8 mouse cellular contexts compared by ENCODE assay signal in genomic region chr16:4602766-4603452, GRCm38 (mm10). TPM values are rescaled to one million over a fixed set of nuclear protein-coding genes. Genes with fewer than 3 reads are reported as not detected.
DNase-seq lines count a peak whose midpoint lies in the region; ATAC-seq lines count a peak whose summit lies in the region.

No protein-coding gene starts in this region.

- no peaks in the 10 kb centered on the region for H3K27me3 ChIP-seq in heart, embryonic 15.5 days
- H3K27me3 ChIP-seq in embryonic facial prominence, embryonic 15.5 days = no peaks in the 10 kb centered on the region
- H3K27me3 ChIP-seq in midbrain, embryonic 15.5 days (replicated peaks) = no peaks in the 10 kb centered on the region

- intact Hi-C loops in heart, postnatal 25 days (cut with DNase I) = no loop called here

- peaks cover 99% of the 10 kb centered on the region for H3K4me1 ChIP-seq in heart, embryonic 15.5 days (replicated peaks)
- H3K4me1 ChIP-seq in embryonic facial prominence, embryonic 15.5 days = peaks cover 96% of the 10 kb centered on the region
- peaks cover 74% of the 10 kb centered on the region for H3K4me1 ChIP-seq in midbrain, embryonic 15.5 days

- WGBS in heart, embryonic 15.5 days = 26% methylated on average over 7 of the region's 7 CpGs
- 13% methylated on average over 7 of the region's 7 CpGs for WGBS in embryonic facial prominence, embryonic 15.5 days
- WGBS in midbrain, embryonic 15.5 days = 30% methylated on average over 7 of the region's 7 CpGs

- peak overlapping the region; percentile 89 for H3K27ac ChIP-seq in heart, embryonic 15.5 days
- H3K27ac ChIP-seq in embryonic facial prominence, embryonic 15.5 days (replicated peaks) = peak overlapping the region; percentile 24
- 0 out of 2 replicates have a peak overlapping the region, but pooled peaks have one; percentile 11 for H3K27ac ChIP-seq in midbrain, embryonic 15.5 days

- no peaks in the 10 kb centered on the region for H3K9me3 ChIP-seq in heart, embryonic 15.5 days (replicated peaks)
- no peaks in the 10 kb centered on the region for H3K9me3 ChIP-seq in embryonic facial prominence, embryonic 15.5 days (replicated peaks)
- H3K9me3 ChIP-seq in midbrain, embryonic 15.5 days = no peaks in the 10 kb centered on the region

- H3K4me3 ChIP-seq in heart, embryonic 15.5 days = no peak overlapping the region
- no peak overlapping the region for H3K4me3 ChIP-seq in embryonic facial prominence, embryonic 15.5 days (replicated peaks)
- H3K4me3 ChIP-seq in midbrain, embryonic 15.5 days = no peak overlapping the region

- peak overlapping the region; percentile 37 for H3K4me2 ChIP-seq in heart, embryonic 15.5 days
- H3K4me2 ChIP-seq in embryonic facial prominence, embryonic 15.5 days (replicated peaks) = no peak overlapping the region
- no peak overlapping the region for H3K4me2 ChIP-seq in midbrain, embryonic 15.5 days

- peak; percentile 32; the same call in 1 of the 2 replicates for ATAC-seq in heart, embryonic 15.5 days (replicated peaks; ENCODE audit: insufficient number of reproducible peaks, insufficient read depth, low FRiP score, low read depth)
- 0 out of 2 replicates have a peak, but pooled peaks have one; percentile 17 for ATAC-seq in embryonic facial prominence, embryonic 15.5 days (ENCODE audit: insufficient number of reproducible peaks, low FRiP score, low TSS enrichment, low read depth)
- ATAC-seq in midbrain, embryonic 15.5 days (replicated peaks) = no peak
- no peak for ATAC-seq in megakaryocyte-erythroid progenitor cell, adult 5-6 weeks (replicated peaks; ENCODE audit: low FRiP score, low TSS enrichment, poor library complexity, severe bottlenecking)
- no peak for ATAC-seq in granulocyte monocyte progenitor cell, adult 5-6 weeks (replicated peaks; ENCODE audit: poor library complexity, severe bottlenecking)

- peak overlapping the region; percentile 36 for H3K9ac ChIP-seq in heart, embryonic 15.5 days
- H3K9ac ChIP-seq in embryonic facial prominence, embryonic 15.5 days = no peak overlapping the region
- H3K9ac ChIP-seq in midbrain, embryonic 15.5 days = no peak overlapping the region

- no peak for DNase-seq in heart, postnatal 25 days (ENCODE audit: low spot score)
- peak; percentile 90 for DNase-seq in kidney, adult 9 months
- DNase-seq in left cerebral cortex, adult 9 months (ENCODE audit: low spot score in 2 of 2) = no peak

- H3K36me3 ChIP-seq in heart, embryonic 15.5 days = no peaks in the 10 kb centered on the region
- H3K36me3 ChIP-seq in embryonic facial prominence, embryonic 15.5 days = no peaks in the 10 kb centered on the region; the same call in 1 of the 2 replicates
- no peaks in the 10 kb centered on the region for H3K36me3 ChIP-seq in midbrain, embryonic 15.5 days (replicated peaks)

RNA-seq across cellular contexts. Expression of gene Glis2, which starts 8.4 kb away (rescaled TPM):
- polyA plus RNA-seq in heart, embryonic 15.5 days (2015; fragmentation: Nextera tagmentation; extraction: Ambion mirVana) = 17.7 and 17.9 TPM in 2 replicates
- 10 to 100 TPM; 16.6 to 20.3 TPM for total RNA-seq in heart, postnatal 25 days (2021)
- polyA plus RNA-seq in embryonic facial prominence, embryonic 15.5 days (2015; fragmentation: Nextera tagmentation; extraction: Ambion mirVana) = 33.2 and 33.4 TPM in 2 replicates
- 12.3 and 17.3 TPM in 2 replicates for polyA plus RNA-seq in midbrain, embryonic 15.5 days (2015; fragmentation: Nextera tagmentation; extraction: Ambion mirVana)
- total RNA-seq in megakaryocyte-erythroid progenitor cell, adult 5-6 weeks (2014; fragmentation: Nextera tagmentation) = 2.0 TPM in 1 of 2 replicates, not detected in the other
- total RNA-seq in megakaryocyte-erythroid progenitor cell, adult 5-6 weeks (2017) = 0.33 TPM in 1 of 2 replicates, not detected in the other
- 2.1 and 2.8 TPM in 2 replicates for total RNA-seq in granulocyte monocyte progenitor cell, adult 5-6 weeks (2014; fragmentation: Nextera tagmentation)
- total RNA-seq in granulocyte monocyte progenitor cell, adult 5-6 weeks (2017) = 0.39 TPM in 1 of 2 replicates, not detected in the other

RNA-seq across cellular contexts. Expression of gene Pam16, which starts 21.9 kb away (rescaled TPM):
- polyA plus RNA-seq in heart, embryonic 15.5 days (2015; fragmentation: Nextera tagmentation; extraction: Ambion mirVana) = 118 and 125 TPM in 2 replicates
- 100 to 1,000 TPM; 129 to 141 TPM for total RNA-seq in heart, postnatal 25 days (2021)
- 83.4 and 107 TPM in 2 replicates for polyA plus RNA-seq in embryonic facial prominence, embryonic 15.5 days (2015; fragmentation: Nextera tagmentation; extraction: Ambion mirVana)
- polyA plus RNA-seq in midbrain, embryonic 15.5 days (2015; fragmentation: Nextera tagmentation; extraction: Ambion mirVana) = 139 and 154 TPM in 2 replicates
- total RNA-seq in megakaryocyte-erythroid progenitor cell, adult 5-6 weeks (2014; fragmentation: Nextera tagmentation) = 76.0 and 100 TPM in 2 replicates
- 18.2 and 24.0 TPM in 2 replicates for total RNA-seq in megakaryocyte-erythroid progenitor cell, adult 5-6 weeks (2017)
- 42.3 and 113 TPM in 2 replicates for total RNA-seq in granulocyte monocyte progenitor cell, adult 5-6 weeks (2014; fragmentation: Nextera tagmentation)
- total RNA-seq in granulocyte monocyte progenitor cell, adult 5-6 weeks (2017) = 45.2 and 50.0 TPM in 2 replicates

RNA-seq across cellular contexts. Expression of gene Vasn, which starts 36.8 kb away (rescaled TPM):
- 14.7 and 20.7 TPM in 2 replicates for polyA plus RNA-seq in heart, embryonic 15.5 days (2015; fragmentation: Nextera tagmentation; extraction: Ambion mirVana)
- total RNA-seq in heart, postnatal 25 days (2021) = 10 to 100 TPM in 1 of 2 experiments, 1 to 10 TPM in 1; 9.8 to 12.0 TPM
- 33.7 and 36.8 TPM in 2 replicates for polyA plus RNA-seq in embryonic facial prominence, embryonic 15.5 days (2015; fragmentation: Nextera tagmentation; extraction: Ambion mirVana)
- 5.2 and 5.8 TPM in 2 replicates for polyA plus RNA-seq in midbrain, embryonic 15.5 days (2015; fragmentation: Nextera tagmentation; extraction: Ambion mirVana)
- not detected in 2 replicates for total RNA-seq in megakaryocyte-erythroid progenitor cell, adult 5-6 weeks (2014; fragmentation: Nextera tagmentation)
- total RNA-seq in megakaryocyte-erythroid progenitor cell, adult 5-6 weeks (2017) = 0.38 and 0.65 TPM in 2 replicates
- total RNA-seq in granulocyte monocyte progenitor cell, adult 5-6 weeks (2014; fragmentation: Nextera tagmentation) = not detected in 2 replicates
- total RNA-seq in granulocyte monocyte progenitor cell, adult 5-6 weeks (2017) = 0.67 TPM in 1 of 2 replicates, not detected in the other

RNA-seq across cellular contexts. Expression of gene Dnaja3, which starts 36.9 kb away (rescaled TPM):
- polyA plus RNA-seq in heart, embryonic 15.5 days (2015; fragmentation: Nextera tagmentation; extraction: Ambion mirVana) = 78.3 and 79.6 TPM in 2 replicates
- 100 to 1,000 TPM; 149 TPM for total RNA-seq in heart, postnatal 25 days (2021)
- 61.2 and 62.6 TPM in 2 replicates for polyA plus RNA-seq in embryonic facial prominence, embryonic 15.5 days (2015; fragmentation: Nextera tagmentation; extraction: Ambion mirVana)
- 62.1 and 65.5 TPM in 2 replicates for polyA plus RNA-seq in midbrain, embryonic 15.5 days (2015; fragmentation: Nextera tagmentation; extraction: Ambion mirVana)
- 56.5 and 81.2 TPM in 2 replicates for total RNA-seq in megakaryocyte-erythroid progenitor cell, adult 5-6 weeks (2014; fragmentation: Nextera tagmentation)
- 71.0 and 106 TPM in 2 replicates for total RNA-seq in megakaryocyte-erythroid progenitor cell, adult 5-6 weeks (2017)
- total RNA-seq in granulocyte monocyte progenitor cell, adult 5-6 weeks (2014; fragmentation: Nextera tagmentation) = 41.9 and 45.8 TPM in 2 replicates
- total RNA-seq in granulocyte monocyte progenitor cell, adult 5-6 weeks (2017) = 60.9 and 66.4 TPM in 2 replicates

RNA-seq across cellular contexts. Expression of gene Tfap4, which starts 43.3 kb away (rescaled TPM):
- 5.6 and 7.1 TPM in 2 replicates for polyA plus RNA-seq in heart, embryonic 15.5 days (2015; fragmentation: Nextera tagmentation; extraction: Ambion mirVana)
- 1 to 10 TPM; 3.5 to 4.2 TPM for total RNA-seq in heart, postnatal 25 days (2021)
- polyA plus RNA-seq in embryonic facial prominence, embryonic 15.5 days (2015; fragmentation: Nextera tagmentation; extraction: Ambion mirVana) = 23.6 and 24.5 TPM in 2 replicates
- polyA plus RNA-seq in midbrain, embryonic 15.5 days (2015; fragmentation: Nextera tagmentation; extraction: Ambion mirVana) = 8.1 and 8.4 TPM in 2 replicates
- total RNA-seq in megakaryocyte-erythroid progenitor cell, adult 5-6 weeks (2014; fragmentation: Nextera tagmentation) = 31.4 and 38.4 TPM in 2 replicates
- 47.3 and 69.9 TPM in 2 replicates for total RNA-seq in megakaryocyte-erythroid progenitor cell, adult 5-6 weeks (2017)
- total RNA-seq in granulocyte monocyte progenitor cell, adult 5-6 weeks (2014; fragmentation: Nextera tagmentation) = 34.8 and 46.6 TPM in 2 replicates
- total RNA-seq in granulocyte monocyte progenitor cell, adult 5-6 weeks (2017) = 36.4 and 47.6 TPM in 2 replicates

Comparison
In these comparisons a context has a peak if more than half of its experiments do, and no peak if none do; other contexts are left out.
1. ATAC-seq: peak in heart, embryonic 15.5 days (single experiment) and embryonic facial prominence, embryonic 15.5 days (single experiment); none in midbrain, embryonic 15.5 days (single experiment), megakaryocyte-erythroid progenitor cell, adult 5-6 weeks (single experiment) and granulocyte monocyte progenitor cell, adult 5-6 weeks (single experiment).
2. H3K27ac ChIP-seq: peak in every context shown above with its lines; median percentile 89 in heart, embryonic 15.5 days; 24 in embryonic facial prominence, embryonic 15.5 days; 11 in midbrain, embryonic 15.5 days.
3. RNA of gene Glis2, which starts 8.4 kb away (total RNA-seq): 16.6 to 20.3 TPM in heart, postnatal 25 days; 0.39 to 2.8 TPM in granulocyte monocyte progenitor cell, adult 5-6 weeks and 0.33 to 2.0 TPM in megakaryocyte-erythroid progenitor cell, adult 5-6 weeks; every median in the first group is over 4 times any median in the second.
4. RNA of gene Vasn, which starts 36.8 kb away (total RNA-seq): 9.8 to 12.0 TPM in heart, postnatal 25 days; 0.67 TPM in granulocyte monocyte progenitor cell, adult 5-6 weeks and 0.38 to 0.65 TPM in megakaryocyte-erythroid progenitor cell, adult 5-6 weeks; every median in the first group is over 4 times any median in the second.